Mouse (Mus musculus) bone marrow macrophage, adult 2 months (primary cell): ENCODE measurements around the gene Mrpl36.

Experiments used
- CTCF ChIP-seq: IDR thresholded peaks from 2 replicates; pipeline ENCODE4 v1.5.1; 2012; ENCODE audit warnings: low read depth, mild to moderate bottlenecking, low read length, moderate library complexity
- POLR2A ChIP-seq: IDR thresholded peaks from 2 replicates; pipeline ENCODE4 v1.6.1; 2012; ENCODE audit warnings: mild to moderate bottlenecking, low read depth, low read length, borderline replicate concordance

GRCm38 (mm10) chr13:73357106-73357505 lies 28.8 kb downstream of the Mrpl36 start:
- TF ChIP-seq CTCF (no peak), POLR2A (no peak)
